Mouse (Mus musculus) kidney, adult 2 months (tissue): ENCODE data around the gene BC053393. TPM values are rescaled to one million over a fixed set of nuclear protein-coding genes. Genes with fewer than 3 reads are reported as not detected.

Experiments used
- DNase-seq: peaks from one replicate; pipeline ENCODE4 v3.0.0; 2021
- H3K27ac ChIP-seq: fragments of 200-500 bp; 2 replicates; pipeline ENCODE4 v1.5.1; 2012; ENCODE audit warnings: low read depth, low read length, control low read depth, inconsistent platforms; ENCODE audit not compliant: insufficient read depth
- H3K27me3 ChIP-seq: fragments of 200-500 bp; replicated peaks from 2 replicates; pipeline ENCODE4 v1.6.1; 2012; ENCODE audit warnings: mild to moderate bottlenecking, moderate library complexity, low read length, inconsistent platforms; ENCODE audit not compliant: control insufficient read depth, insufficient read depth
- H3K36me3 ChIP-seq: fragments of 200-500 bp; 2 replicates; pipeline ENCODE4 v1.6.1; 2012; ENCODE audit warnings: mild to moderate bottlenecking, moderate library complexity, low read length, inconsistent platforms; ENCODE audit not compliant: control insufficient read depth, insufficient read depth
- H3K4me1 ChIP-seq: fragments of 200-500 bp; 2 replicates; pipeline ENCODE4 v1.6.1; 2011; ENCODE audit warnings: low read length; ENCODE audit not compliant: control insufficient read depth, insufficient read depth
- H3K4me3 ChIP-seq: fragments of 200-500 bp; 2 replicates; pipeline ENCODE4 v1.5.1; 2011; ENCODE audit warnings: mild to moderate bottlenecking, low read depth, low read length, control low read depth; ENCODE audit not compliant: insufficient read depth
- CTCF ChIP-seq: fragments of 200-500 bp; conservative IDR thresholded peaks from 2 replicates; pipeline ENCODE4 v1.5.1; 2011; ENCODE audit warnings: low read depth, mild to moderate bottlenecking, control low read depth, low read length, moderate library complexity, mixed read lengths; ENCODE audit not compliant: insufficient read depth, insufficient read length
- POLR2A ChIP-seq: fragments of 200-500 bp; IDR thresholded peaks from one replicate; pipeline ENCODE4 v1.6.1; 2011; ENCODE audit warnings: low read depth, low read length, control low read depth
- WGBS: fragments of 180-500 bp; shearing (Covaris S2); methylation state at CpG from one replicate; pipeline ENCODE4 v1.1.7; 2018; 5-methylcytosine and 5-hydroxymethylcytosine counted together
- polyA plus RNA-seq: library from polyadenylated mRNA; depleted of rRNA; stranded (reverse); fragments of >200 nt; gene quantifications from 2 replicates; pipeline ENCODE4 v1.2.3, GENCODE M21; 2012; rRNA removed

BC053393 gene
- not detected in 2 replicates for polyA plus RNA-seq

GRCm38 (mm10) chr11:46571327-46571726 is at the start of gene BC053393:
BC053393 (plus strand) TSS chr11:46571536.
- DNase-seq = no peak
- H3K4me3 ChIP-seq = no peak within 1 kb of the TSS
- no peak for TF ChIP-seq CTCF

GRCm38 (mm10) chr11:46522719-46523118 is 48.6 kb upstream of the BC053393 start:
- 77% methylated on average over 3 of the region's 3 CpGs for WGBS

More at GRCm38 (mm10) chr11:46571327-46571726, at the start of gene BC053393:
- Histone ChIP-seq H3K36me3 (no peaks in the 10 kb centered on the region), H3K4me1 (no peaks in the 10 kb centered on the region), H3K27me3 (no peaks in the 10 kb centered on the region), H3K27ac (no peak within 1 kb of the TSS)
- 83% methylated on average over 1 of the region's 1 CpGs for WGBS

GRCm38 (mm10) chr11:46523912-46524311 is 47.4 kb upstream of the BC053393 start, which contains the start of gene Gm12169:
Gm12169 (plus strand) TSS chr11:46524212.
- Histone ChIP-seq H3K27ac (no peak within 1 kb of the TSS), H3K4me1 (no peaks in the 10 kb centered on the region), H3K4me3 (no peak within 1 kb of the TSS), H3K27me3 (no peaks in the 10 kb centered on the region), H3K36me3 (no peaks in the 10 kb centered on the region)
- no peak for DNase-seq
- no peak for TF ChIP-seq POLR2A
- WGBS = 91% methylated on average over 2 of the region's 2 CpGs

More at GRCm38 (mm10) chr11:46522719-46523118, 48.6 kb upstream of the BC053393 start:
- TF ChIP-seq POLR2A = no peak
- peak; percentile 62 for TF ChIP-seq CTCF
- Histone ChIP-seq H3K4me3 (no peak overlapping the region), H3K27me3 (no peaks in the 10 kb centered on the region), H3K4me1 (no peaks in the 10 kb centered on the region), H3K36me3 (no peaks in the 10 kb centered on the region), H3K27ac (no peak overlapping the region)
- peak; percentile 23 for DNase-seq

GRCm38 (mm10) chr11:46530149-46530548 is 41.2 kb upstream of the BC053393 start:
- TF ChIP-seq CTCF = no peak
- TF ChIP-seq POLR2A = no peak
- no peak overlapping the region for H3K4me3 ChIP-seq
- 68% methylated on average over 4 of the region's 4 CpGs for WGBS
- no peak for DNase-seq
- H3K4me1 ChIP-seq = no peaks in the 10 kb centered on the region; the same call in 1 of the 2 replicates
- no peaks in the 10 kb centered on the region for H3K27me3 ChIP-seq
- no peaks in the 10 kb centered on the region for H3K36me3 ChIP-seq
- no peak overlapping the region for H3K27ac ChIP-seq

GRCm38 (mm10) chr11:46536978-46537377 is 34.4 kb upstream of the BC053393 start:
- no peaks in the 10 kb centered on the region for H3K4me1 ChIP-seq
- H3K36me3 ChIP-seq = no peaks in the 10 kb centered on the region
- H3K27ac ChIP-seq = no peak overlapping the region
- TF ChIP-seq CTCF (no peak), POLR2A (no peak)
- no peaks in the 10 kb centered on the region for H3K27me3 ChIP-seq
- no peak for DNase-seq
- WGBS = 78% methylated on average over 4 of the region's 4 CpGs
- H3K4me3 ChIP-seq = no peak overlapping the region

- no peak for DNase-seq
- no peaks in the 10 kb centered on the region for H3K27me3 ChIP-seq
- no peaks in the 10 kb centered on the region for H3K36me3 ChIP-seq
- no peaks in the 10 kb centered on the region for H3K4me1 ChIP-seq
- no peak overlapping the region for H3K4me3 ChIP-seq
- WGBS = 90% methylated on average over 2 of the region's 2 CpGs
- H3K27ac ChIP-seq = no peak overlapping the region
- TF ChIP-seq CTCF (no peak), POLR2A (no peak)
Observed at GRCm38 (mm10) chr11:46543530-46543929, 27.8 kb upstream of the BC053393 start.

- no peaks in the 10 kb centered on the region for H3K27me3 ChIP-seq
- TF ChIP-seq CTCF (no peak), POLR2A (no peak)
- H3K27ac ChIP-seq = no peak overlapping the region
- WGBS = 91% methylated on average over 4 of the region's 4 CpGs
- no peaks in the 10 kb centered on the region for H3K36me3 ChIP-seq
- no peak overlapping the region for H3K4me3 ChIP-seq
- DNase-seq = no peak
- no peaks in the 10 kb centered on the region for H3K4me1 ChIP-seq
Observed at GRCm38 (mm10) chr11:46549721-46550120, 21.6 kb upstream of the BC053393 start.

GRCm38 (mm10) chr11:46552741-46553140 is 18.6 kb upstream of the BC053393 start:
- H3K27me3 ChIP-seq = no peaks in the 10 kb centered on the region
- TF ChIP-seq POLR2A = no peak
- no peak for TF ChIP-seq CTCF
- 95% methylated on average over 3 of the region's 3 CpGs for WGBS
- H3K36me3 ChIP-seq = no peaks in the 10 kb centered on the region
- no peak overlapping the region for H3K4me3 ChIP-seq
- no peak overlapping the region for H3K27ac ChIP-seq
- DNase-seq = no peak
- no peaks in the 10 kb centered on the region for H3K4me1 ChIP-seq
